Mouse (Mus musculus): ENCODE data around the gene Gna12.

The Gna12 gene

DNA sequence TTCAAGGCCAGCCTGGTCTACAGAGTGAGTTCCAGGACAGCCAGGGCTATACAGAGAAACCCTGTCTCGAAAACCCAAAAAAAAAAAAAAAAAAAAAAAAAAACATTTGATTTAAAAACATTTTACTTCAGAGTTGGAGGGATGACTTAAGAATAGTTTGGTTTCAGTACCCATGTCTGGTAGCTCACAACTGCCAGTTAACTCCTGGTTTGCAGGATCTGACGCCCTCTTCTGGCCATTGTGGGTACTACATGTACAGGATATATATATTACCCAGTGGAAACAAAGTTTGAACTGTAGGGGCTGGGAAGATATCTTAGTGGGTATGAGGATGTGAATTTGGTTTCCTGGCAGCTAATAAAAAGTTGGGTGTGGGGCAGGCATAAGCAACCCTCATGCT, 79.3 kb downstream of the Gna12 start:
- peak; percentile 87 for DNase-seq

- peak; percentile 97 for DNase-seq
Observed at GRCm38 (mm10) chr5:140749062-140749875, 81.0 kb downstream of the Gna12 start.

DNA sequence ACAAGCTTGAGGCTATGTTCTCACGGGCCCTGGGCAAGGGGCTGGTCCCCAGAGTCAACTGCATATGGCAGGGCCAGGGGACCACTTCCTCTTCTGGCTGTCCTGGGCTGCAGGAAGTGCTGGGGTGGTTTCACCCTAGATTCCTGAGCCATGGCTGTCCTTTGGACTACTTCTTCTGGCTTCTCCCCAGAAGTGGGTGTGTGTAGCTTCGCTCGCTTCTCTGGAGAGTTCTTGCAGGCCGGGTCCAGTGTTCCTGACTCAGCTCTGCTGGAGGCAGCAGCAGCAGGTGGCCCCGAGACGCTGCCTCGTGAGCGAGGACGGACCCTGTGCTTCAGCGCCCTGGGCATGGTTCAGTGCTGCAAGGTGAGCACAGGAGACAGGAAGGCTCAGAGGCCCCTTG, 81.8 kb downstream of the Gna12 start:
- DNase-seq = peak; percentile 96

GRCm38 (mm10) chr5:140743706-140744131, 86.5 kb downstream of the Gna12 start:
- DNase-seq = peak; percentile 90

- DNase-seq = peak; percentile 88
Observed at GRCm38 (mm10) chr5:140741877-140742276, 88.4 kb downstream of the Gna12 start.

DNA sequence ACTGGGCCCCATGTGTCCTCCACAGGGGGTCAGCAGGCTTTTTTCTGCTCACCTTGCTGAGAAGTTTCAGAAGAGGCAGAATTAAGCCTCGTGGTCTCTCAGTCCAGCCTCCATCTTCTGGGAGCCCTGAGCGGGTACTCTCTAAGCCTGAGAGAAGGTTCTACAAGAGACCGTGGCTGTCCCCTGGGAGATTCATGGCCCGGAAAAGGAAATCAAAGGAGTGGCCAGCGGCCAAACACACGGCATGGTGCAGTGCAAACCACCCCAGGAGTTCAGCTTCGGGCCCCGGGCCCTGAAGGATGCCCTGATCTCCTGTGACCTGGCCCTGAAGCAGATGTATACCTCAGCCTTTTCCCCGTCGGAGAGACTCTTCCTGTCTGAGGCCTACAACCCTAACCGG, 89.2 kb downstream of the Gna12 start:
- DNase-seq = peak; percentile 95

DNA sequence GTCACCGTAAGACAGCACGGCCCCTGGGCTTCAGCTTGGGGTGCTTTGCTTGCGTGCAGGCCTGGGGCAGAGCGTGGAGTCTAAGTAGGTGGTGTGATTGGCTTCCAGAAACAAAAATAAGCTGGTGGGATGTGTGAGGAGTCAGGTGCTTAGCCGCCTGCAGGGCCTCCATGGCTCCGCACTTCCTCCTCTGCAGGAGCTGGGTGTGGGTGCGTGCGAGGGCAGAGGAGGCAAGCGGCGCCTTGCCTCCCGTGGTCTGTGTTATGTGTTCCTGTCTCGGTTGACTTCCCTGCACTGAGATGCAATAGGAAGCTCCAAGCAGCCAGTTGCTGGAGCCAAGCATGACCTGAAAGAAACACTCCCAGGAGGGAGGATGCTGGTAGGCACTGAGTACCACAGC, 90.4 kb downstream of the Gna12 start:
- peak; percentile 84 for DNase-seq

DNA sequence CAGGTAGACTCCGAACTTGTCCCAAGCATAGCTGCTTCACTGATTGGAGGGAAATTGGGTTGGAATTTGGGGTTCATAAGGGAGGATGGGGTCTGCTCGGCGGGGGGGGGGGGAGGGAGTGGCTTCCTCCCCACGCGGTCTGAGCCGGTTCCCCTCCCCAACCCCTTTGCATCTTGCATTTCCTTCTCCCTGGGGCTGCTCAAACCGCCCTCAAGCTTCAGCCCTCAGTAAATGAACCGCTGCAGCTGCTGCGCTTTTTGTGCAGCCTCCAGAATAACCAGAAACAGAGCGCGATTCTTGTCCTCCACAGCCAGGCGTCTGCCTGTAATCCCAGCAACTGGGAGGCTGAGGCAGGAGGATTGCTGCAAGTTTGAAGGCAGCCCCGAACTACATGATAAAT, 94.1 kb downstream of the Gna12 start:
- no peak for DNase-seq

DNA sequence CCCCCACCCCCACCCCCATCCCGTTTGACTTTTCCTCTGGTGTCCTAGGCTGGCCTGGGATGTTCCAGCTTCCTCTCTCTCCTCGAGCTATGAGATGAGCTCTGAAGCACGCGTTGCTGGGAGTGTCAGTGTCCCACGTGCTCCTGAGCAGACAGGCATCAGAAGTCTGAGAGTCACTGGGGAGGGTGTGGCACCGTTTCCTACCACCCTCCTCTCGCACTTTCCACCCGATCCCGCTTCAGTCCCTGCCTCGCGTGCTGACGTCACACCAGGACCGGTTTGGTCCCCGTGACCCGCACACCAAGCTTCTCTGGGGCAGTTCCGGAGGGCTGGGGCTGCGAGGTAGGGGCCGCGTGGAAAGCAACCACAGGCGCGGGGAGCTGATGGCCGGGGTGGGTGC, 94.9 kb downstream of the Gna12 start:
- DNase-seq = peak; percentile 95

GRCm38 (mm10) chr5:140733336-140733735, 96.9 kb downstream of the Gna12 start:
- peak; percentile 92 for DNase-seq

- no peak for DNase-seq
Observed at GRCm38 (mm10) chr5:140732195-140732594, 98.0 kb downstream of the Gna12 start.

- peak; percentile 91 for DNase-seq
Observed at GRCm38 (mm10) chr5:140731040-140731797, 99.0 kb downstream of the Gna12 start.

GRCm38 (mm10) chr5:140726946-140727740, 103.1 kb downstream of the Gna12 start:
- DNase-seq = no peak

DNA sequence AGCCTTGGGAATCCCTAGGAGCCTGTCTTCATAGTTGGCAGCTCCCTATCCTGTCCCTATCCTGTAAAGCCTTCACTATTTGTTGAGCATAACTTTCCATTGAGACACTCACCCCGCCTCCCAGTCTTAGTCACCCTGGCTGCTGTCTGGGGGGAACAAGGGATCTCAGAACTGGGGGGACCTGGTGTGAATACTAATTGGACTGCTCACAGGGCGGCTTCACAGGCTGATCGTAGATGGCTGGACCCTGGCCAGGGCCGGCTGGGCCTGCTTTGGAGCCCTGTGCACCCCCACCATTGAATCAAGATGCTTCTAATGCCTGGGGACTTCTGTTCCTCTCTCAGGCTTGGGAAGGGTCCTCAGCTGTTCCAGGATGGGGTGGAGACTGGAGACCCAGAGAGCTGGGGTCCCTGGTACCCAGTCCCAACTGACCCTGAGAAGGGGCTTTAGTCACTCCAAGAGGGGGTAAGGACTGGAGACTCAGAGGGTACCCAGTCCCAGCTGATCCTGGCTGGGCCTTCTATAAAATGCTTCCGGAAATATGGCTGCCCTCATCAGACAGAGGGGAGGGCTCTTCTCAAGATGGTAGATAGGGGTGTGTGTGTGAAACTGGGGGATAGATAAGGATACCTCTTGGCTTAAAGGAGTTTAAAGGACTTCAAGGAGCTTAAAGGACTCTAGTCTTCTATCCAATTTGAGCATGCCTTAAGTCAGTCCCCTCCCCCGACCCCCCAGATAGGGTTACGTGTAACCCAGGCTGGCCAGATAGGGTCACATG, 104.0 kb downstream of the Gna12 start:
- DNase-seq = no peak

- no peak for DNase-seq
Observed at GRCm38 (mm10) chr5:140723822-140724221, 106.4 kb downstream of the Gna12 start, which contains the start of gene Amz1. Gene Amz1, plus strand, starts transcription at chr5:140724127.

- DNase-seq = no peak
Observed at GRCm38 (mm10) chr5:140722121-140722520, 108.1 kb downstream of the Gna12 start.

- no peak for DNase-seq
Observed at GRCm38 (mm10) chr5:140720773-140721172, 109.5 kb downstream of the Gna12 start.

GRCm38 (mm10) chr5:140711040-140711439, 119.2 kb downstream of the Gna12 start:
- DNase-seq = no peak

- no peak for DNase-seq
Observed at GRCm38 (mm10) chr5:140710315-140710714, 119.9 kb downstream of the Gna12 start.
